Mouse (Mus musculus) kidney, adult 2 months (tissue): ENCODE data around the gene Arhgap45. TPM values are rescaled to one million over a fixed set of nuclear protein-coding genes. Genes with fewer than 3 reads are reported as not detected.
"Not testable (repeated sequence)": the region's sequence is repeated elsewhere in the genome, so short reads cannot be mapped to it uniquely, and the experiment has no call there.

ENCODE experiments used
- DNase-seq: peaks from one replicate; pipeline ENCODE4 v3.0.0; 2021
- H3K27ac ChIP-seq: fragments of 200-500 bp; 2 replicates; pipeline ENCODE4 v1.5.1; 2012; ENCODE audit warnings: low read depth, low read length, control low read depth, inconsistent platforms; ENCODE audit not compliant: insufficient read depth
- H3K27me3 ChIP-seq: fragments of 200-500 bp; replicated peaks from 2 replicates; pipeline ENCODE4 v1.6.1; 2012; ENCODE audit warnings: mild to moderate bottlenecking, moderate library complexity, low read length, inconsistent platforms; ENCODE audit not compliant: control insufficient read depth, insufficient read depth
- H3K36me3 ChIP-seq: fragments of 200-500 bp; 2 replicates; pipeline ENCODE4 v1.6.1; 2012; ENCODE audit warnings: mild to moderate bottlenecking, moderate library complexity, low read length, inconsistent platforms; ENCODE audit not compliant: control insufficient read depth, insufficient read depth
- H3K4me1 ChIP-seq: fragments of 200-500 bp; 2 replicates; pipeline ENCODE4 v1.6.1; 2011; ENCODE audit warnings: low read length; ENCODE audit not compliant: control insufficient read depth, insufficient read depth
- H3K4me3 ChIP-seq: fragments of 200-500 bp; 2 replicates; pipeline ENCODE4 v1.5.1; 2011; ENCODE audit warnings: mild to moderate bottlenecking, low read depth, low read length, control low read depth; ENCODE audit not compliant: insufficient read depth
- CTCF ChIP-seq: fragments of 200-500 bp; conservative IDR thresholded peaks from 2 replicates; pipeline ENCODE4 v1.5.1; 2011; ENCODE audit warnings: low read depth, mild to moderate bottlenecking, control low read depth, low read length, moderate library complexity, mixed read lengths; ENCODE audit not compliant: insufficient read depth, insufficient read length
- POLR2A ChIP-seq: fragments of 200-500 bp; IDR thresholded peaks from one replicate; pipeline ENCODE4 v1.6.1; 2011; ENCODE audit warnings: low read depth, low read length, control low read depth
- WGBS: fragments of 180-500 bp; shearing (Covaris S2); methylation state at CpG from one replicate; pipeline ENCODE4 v1.1.7; 2018; 5-methylcytosine and 5-hydroxymethylcytosine counted together
- polyA plus RNA-seq: library from polyadenylated mRNA; depleted of rRNA; stranded (reverse); fragments of >200 nt; gene quantifications from 2 replicates; pipeline ENCODE4 v1.2.3, GENCODE M21; 2012

The Arhgap45 gene
- polyA plus RNA-seq, 1 experiment = 25.5 TPM

- H3K27me3 ChIP-seq = no peaks in the 10 kb centered on the region
- TF ChIP-seq POLR2A = no peak
- TF ChIP-seq CTCF = no peak
- H3K27ac ChIP-seq = no peak overlapping the region
- H3K4me3 ChIP-seq = no peak overlapping the region
- no peaks in the 10 kb centered on the region; the same call in 1 of the 2 replicates for H3K36me3 ChIP-seq
- peaks cover 10% of the 10 kb centered on the region; the same call in 1 of the 2 replicates for H3K4me1 ChIP-seq
- no peak for DNase-seq
- WGBS = 84% methylated on average over 5 of the region's 5 CpGs
Measured at GRCm38 (mm10) chr10:80035686-80036085, 19.2 kb downstream of the Arhgap45 start.

DNA sequence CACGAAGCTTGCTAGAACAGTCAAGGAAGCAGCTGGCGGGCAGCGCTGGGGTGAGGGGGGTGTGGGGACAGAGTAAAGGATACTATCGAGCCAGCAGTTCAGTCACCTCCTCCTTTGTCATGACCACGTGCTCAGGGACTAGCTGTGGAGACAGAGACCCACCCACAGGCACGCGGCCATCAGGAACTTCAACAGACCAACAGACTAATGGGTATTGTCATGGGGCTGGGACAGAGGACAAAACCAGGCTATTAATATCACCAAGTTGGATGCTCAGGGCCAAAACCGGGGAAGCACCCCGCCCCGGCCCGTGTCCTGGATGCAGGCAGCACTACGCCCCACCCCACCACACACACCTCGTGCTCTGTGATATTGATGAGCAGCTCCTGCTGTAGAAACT is 20.4 kb downstream of the Arhgap45 start:
- H3K36me3 ChIP-seq = no peaks in the 10 kb centered on the region; the same call in 1 of the 2 replicates
- DNase-seq = peak; percentile 64
- no peak overlapping the region for H3K4me3 ChIP-seq
- no peaks in the 10 kb centered on the region for H3K27me3 ChIP-seq
- WGBS = 80% methylated on average over 13 of the region's 13 CpGs
- TF ChIP-seq POLR2A = no peak
- no peak for TF ChIP-seq CTCF
- H3K27ac ChIP-seq = no peak overlapping the region
- H3K4me1 ChIP-seq = peaks cover 10% of the 10 kb centered on the region; the same call in 1 of the 2 replicates

GRCm38 (mm10) chr10:80039559-80039979 is 23.1 kb downstream of the Arhgap45 start, which contains the start of gene Polr2e:
TSS of gene Polr2e (minus strand) at chr10:80039795.
- H3K27ac ChIP-seq = no peak within 1 kb of the TSS
- DNase-seq = peak; percentile 99
- WGBS = under 1% methylated on average over 40 of the region's 40 CpGs
- H3K4me3 ChIP-seq = peak within 1 kb of the TSS; percentile 73
- H3K27me3 ChIP-seq = no peaks in the 10 kb centered on the region
- H3K4me1 ChIP-seq = peaks cover 6% of the 10 kb centered on the region; the same call in 1 of the 2 replicates
- TF ChIP-seq POLR2A (peak; percentile 57), CTCF (no peak)
- H3K36me3 ChIP-seq = no peaks in the 10 kb centered on the region; the same call in 1 of the 2 replicates

- not testable (repeated sequence) for H3K4me1 ChIP-seq
- 75% methylated on average over 8 of the region's 8 CpGs for WGBS
Measured at GRCm38 (mm10) chr10:80041409-80042060, 25.1 kb downstream of the Arhgap45 start.

DNA sequence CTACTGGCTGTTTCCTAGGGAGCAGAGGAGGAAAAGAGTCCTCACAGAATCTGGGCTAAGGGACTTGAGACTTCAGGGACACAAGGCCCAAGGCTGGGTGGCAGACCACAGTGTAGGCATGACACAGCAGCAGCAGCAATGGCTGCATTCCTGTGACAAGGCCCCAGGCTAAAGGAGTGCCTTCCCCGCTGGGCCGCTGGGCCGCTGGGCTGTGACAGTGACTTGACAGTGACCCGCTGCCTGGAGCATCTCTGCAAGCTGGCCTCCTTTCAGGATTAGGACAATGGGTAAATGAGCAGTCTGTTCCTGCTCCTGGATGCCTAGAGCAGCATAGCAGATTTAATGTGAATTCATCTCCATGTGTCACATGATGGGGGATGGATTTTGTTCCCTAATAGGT is 27.6 kb downstream of the Arhgap45 start:
- H3K27ac ChIP-seq = no peak overlapping the region
- H3K4me3 ChIP-seq = no peak overlapping the region
- no peaks in the 10 kb centered on the region for H3K27me3 ChIP-seq
- no peak for DNase-seq
- no peak for TF ChIP-seq CTCF
- no peak for TF ChIP-seq POLR2A
- H3K36me3 ChIP-seq = no peaks in the 10 kb centered on the region
- 64% methylated on average over 4 of the region's 4 CpGs for WGBS
- H3K4me1 ChIP-seq = peaks cover 5% of the 10 kb centered on the region

More at GRCm38 (mm10) chr10:80041409-80042060, 25.1 kb downstream of the Arhgap45 start:
- not testable (repeated sequence) for DNase-seq, H3K36me3 ChIP-seq, H3K27ac ChIP-seq, H3K4me3 ChIP-seq, H3K27me3 ChIP-seq

- H3K27ac ChIP-seq, H3K27me3 ChIP-seq, H3K4me3 ChIP-seq, H3K36me3 ChIP-seq, DNase-seq, H3K4me1 ChIP-seq: not testable (repeated sequence)
- 93% methylated on average over 4 of the region's 4 CpGs for WGBS
Measured at GRCm38 (mm10) chr10:80045364-80045763, 28.9 kb downstream of the Arhgap45 start.

DNA sequence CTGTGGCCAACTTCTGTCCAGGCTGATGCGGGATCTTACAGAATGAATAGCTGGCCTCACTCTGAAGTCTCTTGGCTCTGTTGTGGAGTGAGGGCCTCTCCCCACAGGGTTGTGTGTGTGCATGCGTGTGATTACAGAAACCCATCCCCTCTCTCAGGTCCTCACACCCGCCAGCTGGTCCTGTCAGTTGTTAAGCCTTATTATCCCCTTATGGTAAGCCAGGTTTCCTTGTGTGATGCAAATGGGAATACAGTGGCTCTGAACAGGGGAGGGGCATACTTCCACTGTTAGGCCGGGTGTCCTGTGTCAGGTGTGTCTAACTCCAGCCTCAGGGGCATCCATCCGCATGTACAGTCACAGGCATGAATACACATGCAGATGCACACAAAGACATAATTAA is 29.3 kb downstream of the Arhgap45 start:
- TF ChIP-seq CTCF (no peak), POLR2A (no peak)
- no peak for DNase-seq
- H3K36me3 ChIP-seq = no peaks in the 10 kb centered on the region
- WGBS = 93% methylated on average over 5 of the region's 5 CpGs
- peaks cover 13% of the 10 kb centered on the region for H3K4me1 ChIP-seq
- no peak overlapping the region for H3K27ac ChIP-seq
- no peak overlapping the region for H3K4me3 ChIP-seq
- no peaks in the 10 kb centered on the region for H3K27me3 ChIP-seq
